Mouse (Mus musculus) layer of hippocampus, postnatal 14 days (tissue): ENCODE measurements around the gene Lrp1. TPM values are rescaled to one million over a fixed set of nuclear protein-coding genes. Genes with fewer than 3 reads are reported as not detected.

Experiments
- DNase-seq, 2 experiments: peaks; one replicate each; pipeline ENCODE4 v3.0.0; 2021 to 2022; ENCODE audit warnings: low spot score in 2 of 2, mixed read lengths in 1 of 2
- total RNA-seq, 2 experiments: library from RNA; stranded (reverse); gene quantifications; 2 replicates each; pipeline ENCODE4 v1.2.3; 2021

Lrp1 gene
- total RNA-seq, 2 experiments from 2014 or later, result 287 to 301 TPM

DNA sequence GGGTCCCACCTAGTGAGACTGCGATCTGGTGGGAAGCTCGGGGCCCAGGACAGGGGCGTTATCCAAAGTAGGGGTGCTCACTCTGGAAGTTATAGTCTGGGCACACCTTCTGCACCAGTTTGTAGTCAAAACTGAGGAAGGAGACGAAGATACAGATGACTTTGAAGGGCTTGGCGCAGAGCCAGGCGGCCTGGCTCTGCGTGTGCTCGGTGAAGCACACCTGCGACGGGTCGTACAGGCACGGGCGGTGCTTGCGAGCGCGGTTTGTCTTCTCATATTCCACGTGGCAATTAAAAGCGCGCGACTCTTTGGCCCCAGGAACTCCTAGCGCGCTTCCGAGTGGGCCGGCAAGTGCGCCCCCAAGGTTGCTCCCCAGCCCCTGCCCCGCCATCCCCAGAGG lies 94.9 kb downstream of the Lrp1 start:
- DNase-seq, result no peak

GRCm38 (mm10) chr10:127524646-127525255 lies 96.2 kb downstream of the Lrp1 start:
- DNase-seq, result no peak

DNA sequence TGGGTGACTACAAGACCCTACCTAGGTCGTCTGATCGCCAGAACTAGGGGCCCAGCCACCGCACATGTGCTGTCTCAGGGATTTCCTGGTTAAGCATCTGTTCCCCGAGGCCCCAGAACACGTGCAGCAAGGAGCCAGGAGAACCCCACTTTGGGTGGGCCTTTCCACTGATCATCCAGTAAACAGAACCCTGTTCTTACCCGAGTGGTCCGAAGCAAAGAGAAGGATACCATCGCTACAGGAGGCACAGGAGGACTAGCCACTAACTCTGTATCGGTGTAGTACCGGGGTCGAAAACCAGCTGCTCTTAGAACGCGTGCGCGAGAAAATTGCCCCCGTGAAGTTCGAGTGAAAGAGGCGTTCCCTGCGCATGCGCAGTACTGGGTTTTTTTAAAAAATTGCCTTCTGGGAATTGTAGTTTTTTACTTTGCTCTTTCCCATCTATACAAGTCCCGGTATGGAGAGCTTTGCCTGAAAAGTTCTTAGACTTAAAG lies 98.8 kb downstream of the Lrp1 start, which contains the start of gene Shmt2:
Shmt2 (minus strand) TSS at position 357 of the 494 bp plus-strand sequence.
- peak; percentile 84 to 92 for DNase-seq

DNA sequence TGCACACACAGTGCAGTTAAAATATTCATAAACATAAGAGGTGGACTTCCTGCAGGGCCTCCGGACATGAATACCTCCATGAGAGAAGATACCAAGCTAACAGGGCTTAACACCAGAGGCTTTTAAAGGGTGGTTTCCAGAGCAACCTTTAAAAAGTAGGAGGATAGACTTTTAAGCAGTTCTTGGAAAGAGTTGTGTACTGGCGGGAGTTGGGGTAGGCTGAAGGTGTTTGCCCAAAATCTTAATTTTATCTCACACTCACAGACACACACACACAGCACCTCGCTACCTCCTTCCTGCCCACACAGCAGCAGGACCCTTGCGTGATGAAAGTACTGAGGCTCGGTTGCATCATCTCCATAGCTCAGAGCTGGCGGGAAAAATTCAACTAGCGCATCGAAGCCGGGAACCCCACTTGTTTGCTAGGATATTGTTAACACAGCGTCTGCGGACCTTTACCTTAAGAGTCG lies 99.3 kb downstream of the Lrp1 start:
- DNase-seq, result no peak

DNA sequence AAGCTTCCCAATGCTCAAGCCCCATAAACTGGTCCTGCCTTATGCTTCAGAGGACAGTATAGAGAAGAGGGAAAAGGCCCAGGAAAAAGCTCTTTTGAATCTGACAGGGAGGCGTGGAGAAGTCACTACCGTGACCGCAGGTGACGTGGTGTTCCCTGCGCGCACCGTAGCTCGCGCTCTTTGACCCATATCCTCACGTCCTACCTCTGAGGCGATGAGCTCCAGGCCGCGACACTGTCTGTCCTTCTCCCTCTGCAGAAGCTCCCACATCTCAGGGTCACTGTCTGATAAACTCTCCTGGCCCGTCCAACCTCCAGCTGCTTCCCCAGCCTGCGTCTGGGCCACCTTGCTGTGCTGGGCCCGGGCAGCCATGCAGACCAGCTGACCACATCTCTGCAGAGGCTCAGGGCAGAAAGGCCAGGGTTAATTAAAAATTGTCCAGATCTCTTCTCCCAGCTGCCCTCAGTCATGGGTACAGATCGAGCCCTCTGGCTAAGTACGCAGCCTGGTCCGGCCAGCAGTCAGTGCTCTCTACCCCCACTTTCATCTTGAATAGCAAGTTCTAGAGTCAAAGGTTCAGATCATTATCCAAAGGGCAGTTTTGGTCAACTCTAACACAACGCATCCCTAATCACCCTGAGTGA lies 100.1 kb downstream of the Lrp1 start:
- no peak for DNase-seq

GRCm38 (mm10) chr10:127519903-127520713 lies 100.8 kb downstream of the Lrp1 start:
- DNase-seq, result no peak

- DNase-seq, result no peak
Measured at GRCm38 (mm10) chr10:127519041-127519701, 101.8 kb downstream of the Lrp1 start.

DNA sequence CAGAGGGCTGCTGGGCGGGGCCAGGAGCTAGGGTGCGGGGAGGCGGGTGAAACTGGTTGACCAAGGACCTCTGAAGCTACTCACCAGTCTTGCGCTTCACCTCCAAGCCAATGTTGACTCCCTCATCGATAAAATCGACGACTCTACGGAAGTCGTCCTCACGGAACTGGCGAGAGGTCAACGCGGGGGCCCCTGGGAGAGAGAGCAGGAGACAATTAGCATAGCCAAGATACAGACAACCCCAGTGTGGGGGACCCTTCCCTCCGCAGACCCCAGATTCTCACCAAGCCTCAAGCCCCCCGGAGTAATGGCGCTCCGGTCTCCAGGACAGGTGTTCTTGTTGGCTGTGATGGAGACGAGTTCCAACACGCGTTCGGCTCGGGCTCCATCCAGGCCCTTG lies 103.0 kb downstream of the Lrp1 start:
- no peak for DNase-seq

DNA sequence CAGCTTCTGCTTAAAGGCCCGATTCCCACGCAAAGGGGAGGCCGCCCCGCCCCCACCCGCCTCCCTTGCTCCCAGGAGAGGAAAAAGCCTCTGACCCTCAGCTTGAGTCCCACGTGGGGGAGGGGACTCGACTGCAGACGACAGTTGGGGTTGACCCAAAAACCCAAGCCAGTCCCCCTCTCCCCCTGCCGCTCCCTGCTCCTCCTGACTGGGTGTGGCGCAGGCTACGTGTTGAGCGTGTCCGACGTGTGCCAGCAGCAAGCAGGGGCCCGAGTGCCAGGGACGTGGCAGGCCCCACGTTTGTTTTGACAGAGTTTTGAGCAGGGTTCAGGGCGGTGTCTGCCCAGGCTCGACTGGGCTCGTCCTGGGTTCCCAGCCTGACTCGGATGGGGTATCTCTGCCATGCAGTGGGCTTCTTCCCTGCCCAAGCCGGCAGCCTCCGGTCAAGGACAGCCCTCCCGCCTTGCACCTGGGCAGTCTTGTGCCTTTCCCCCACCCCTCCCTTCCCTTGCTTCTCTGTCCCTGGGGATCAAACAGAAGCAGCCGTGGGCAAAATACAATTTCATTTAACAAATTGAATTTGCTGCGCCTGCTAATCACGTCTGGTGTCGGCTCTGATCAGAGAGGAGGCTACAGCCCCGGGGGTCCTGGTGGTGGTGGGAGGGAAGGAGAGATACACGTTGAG lies 104.2 kb downstream of the Lrp1 start:
- no peak for DNase-seq

DNA sequence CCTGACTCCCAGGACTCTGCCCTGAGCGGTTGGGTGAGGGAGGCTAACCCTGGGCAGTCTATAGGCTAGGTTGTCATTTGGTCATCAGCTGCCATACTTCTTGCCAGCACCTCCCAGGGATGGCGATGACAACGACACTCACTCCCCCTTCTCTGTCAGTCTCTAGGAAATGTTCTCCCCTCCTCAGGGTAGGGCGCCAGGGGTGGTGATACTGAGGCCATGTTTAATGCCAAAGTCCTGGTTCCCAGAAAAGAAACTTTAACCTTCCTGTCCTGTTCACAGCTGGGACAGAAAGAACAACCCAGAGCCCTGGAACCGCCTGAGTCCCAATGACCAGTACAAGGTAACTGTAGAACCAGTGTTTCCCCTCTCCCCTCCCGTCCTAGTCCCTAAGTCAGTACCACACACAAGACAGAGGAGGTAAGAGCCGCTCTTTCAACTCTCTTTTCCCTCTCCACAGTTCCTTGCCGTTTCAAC lies 104.9 kb downstream of the Lrp1 start:
- DNase-seq, result no peak

DNA sequence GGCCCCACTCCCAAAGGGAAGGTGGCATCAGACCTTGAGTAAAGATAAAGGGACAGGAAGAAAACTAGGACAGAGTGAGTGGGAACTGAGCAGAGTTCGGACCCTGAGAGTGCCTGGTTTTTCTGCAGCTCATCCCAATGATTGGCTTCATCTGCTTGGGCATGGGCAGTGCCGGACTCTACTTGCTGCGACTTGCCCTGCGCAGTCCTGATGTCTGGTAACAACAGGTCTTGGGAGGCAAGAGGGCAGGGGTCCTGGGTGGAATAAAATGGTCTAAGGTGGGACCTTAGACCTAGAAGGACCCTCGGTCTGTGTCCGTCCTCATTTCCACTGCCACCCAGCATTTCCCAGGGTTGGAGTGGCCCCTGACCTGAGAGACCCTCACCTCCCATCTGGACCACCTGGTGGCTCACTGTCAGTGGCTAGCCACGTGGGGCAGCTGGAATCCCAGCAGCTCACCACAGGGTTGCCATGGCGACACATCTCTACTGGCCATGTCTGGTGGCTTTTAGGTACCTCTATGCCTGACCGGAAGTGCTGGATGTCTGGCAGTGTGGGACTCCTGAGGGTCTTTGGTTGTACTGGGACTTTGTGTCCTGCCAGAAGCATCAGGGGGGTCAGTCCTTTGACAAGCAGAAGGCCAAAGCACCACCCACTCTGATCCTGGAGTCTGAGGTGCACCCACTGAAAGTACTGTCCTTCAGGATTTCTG lies 105.5 kb downstream of the Lrp1 start:
- DNase-seq, result no peak

GRCm38 (mm10) chr10:127514764-127515163 lies 106.2 kb downstream of the Lrp1 start, which contains the start of gene Ndufa4l2:
TSS of gene Ndufa4l2 (plus strand) at chr10:127514967.
- DNase-seq, result no peak

- DNase-seq, result no peak
Measured at GRCm38 (mm10) chr10:127514111-127514698, 106.7 kb downstream of the Lrp1 start.

- DNase-seq, result no peak
Measured at GRCm38 (mm10) chr10:127513501-127514091, 107.4 kb downstream of the Lrp1 start.

- peak; percentile 96 to 97 for DNase-seq
Measured at GRCm38 (mm10) chr10:127512813-127513212, 108.1 kb downstream of the Lrp1 start.

GRCm38 (mm10) chr10:127512307-127512666 lies 108.7 kb downstream of the Lrp1 start:
- DNase-seq, result no peak

DNA sequence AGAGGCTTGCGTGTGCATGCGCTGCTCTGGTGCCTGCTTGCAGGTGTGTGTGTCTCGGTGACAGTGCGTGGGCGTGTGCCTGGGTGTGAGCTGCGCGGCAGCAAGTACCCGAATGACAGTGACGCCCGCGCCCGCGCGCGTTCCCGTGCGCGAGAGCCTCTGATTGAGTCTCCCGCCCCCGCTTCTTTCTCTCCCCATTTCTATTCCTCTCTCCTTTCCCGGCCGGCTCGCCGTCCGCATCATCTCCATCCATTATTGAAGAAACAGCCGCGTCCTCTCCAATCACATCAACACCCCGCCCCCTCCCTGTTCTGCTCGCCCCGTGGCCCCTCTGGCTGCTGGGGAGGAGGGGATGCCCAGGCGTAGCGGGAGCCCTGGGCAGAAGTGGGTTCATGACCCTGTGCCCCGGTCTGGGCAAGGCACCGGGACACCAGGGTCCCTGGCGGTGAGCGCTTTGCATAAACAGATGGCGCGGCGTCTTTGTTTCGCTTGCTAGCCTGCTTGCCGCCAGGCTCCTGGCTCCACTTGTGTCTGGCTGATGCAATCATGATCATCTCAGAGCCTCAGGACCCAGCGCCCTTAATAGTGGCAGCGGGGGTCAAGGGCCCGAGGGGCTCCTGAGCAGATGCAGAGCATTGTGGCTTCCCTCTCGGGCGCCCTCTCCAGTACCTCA lies 109.2 kb downstream of the Lrp1 start:
- DNase-seq, result peak; percentile 76 to 87

DNA sequence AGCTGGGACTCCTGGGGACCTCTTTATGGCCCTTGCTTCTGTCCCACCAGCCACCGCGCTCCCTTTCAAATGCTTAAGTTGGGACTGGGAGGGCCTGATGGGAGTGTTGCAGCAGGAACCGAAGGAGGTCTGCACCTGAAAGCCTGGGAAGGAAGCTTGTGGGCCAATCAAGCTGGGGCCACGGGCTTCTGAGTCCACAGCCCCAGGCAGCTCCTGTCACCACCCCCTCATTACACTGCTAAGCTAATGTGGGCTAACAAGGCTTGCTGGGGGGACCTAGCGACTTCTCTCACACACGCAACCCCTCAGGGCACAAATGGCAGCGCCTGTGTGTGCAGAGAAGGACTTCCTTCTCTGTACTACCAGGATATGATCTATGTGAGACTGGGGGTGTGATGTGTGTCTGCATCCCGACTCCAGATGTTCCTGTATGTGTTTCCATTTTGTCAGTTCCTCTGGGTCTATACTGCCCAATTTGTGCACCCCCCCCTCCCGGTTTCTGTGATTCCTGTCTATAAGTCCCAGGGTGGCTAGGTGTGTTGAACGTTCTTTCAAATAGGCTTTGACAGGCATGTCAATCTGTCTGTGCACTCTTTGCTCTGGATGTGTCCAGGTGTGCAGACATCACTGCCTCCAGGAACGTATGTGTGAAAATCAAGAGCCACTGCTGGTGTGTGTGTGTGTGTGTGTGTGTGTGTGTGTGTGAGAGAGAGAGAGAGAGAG lies 109.9 kb downstream of the Lrp1 start:
- peak in 1 of 2 experiments; percentile 21 for DNase-seq
